Mouse (Mus musculus) kidney, postnatal 36 days (tissue): ENCODE data around the gene Dnm3.

Experiments
- DNase-seq, 2 experiments: peaks; one replicate each; pipeline ENCODE4 v3.0.0; 2021 to 2022; ENCODE audit warnings: mixed read lengths in 2 of 2

Gene Dnm3

DNA sequence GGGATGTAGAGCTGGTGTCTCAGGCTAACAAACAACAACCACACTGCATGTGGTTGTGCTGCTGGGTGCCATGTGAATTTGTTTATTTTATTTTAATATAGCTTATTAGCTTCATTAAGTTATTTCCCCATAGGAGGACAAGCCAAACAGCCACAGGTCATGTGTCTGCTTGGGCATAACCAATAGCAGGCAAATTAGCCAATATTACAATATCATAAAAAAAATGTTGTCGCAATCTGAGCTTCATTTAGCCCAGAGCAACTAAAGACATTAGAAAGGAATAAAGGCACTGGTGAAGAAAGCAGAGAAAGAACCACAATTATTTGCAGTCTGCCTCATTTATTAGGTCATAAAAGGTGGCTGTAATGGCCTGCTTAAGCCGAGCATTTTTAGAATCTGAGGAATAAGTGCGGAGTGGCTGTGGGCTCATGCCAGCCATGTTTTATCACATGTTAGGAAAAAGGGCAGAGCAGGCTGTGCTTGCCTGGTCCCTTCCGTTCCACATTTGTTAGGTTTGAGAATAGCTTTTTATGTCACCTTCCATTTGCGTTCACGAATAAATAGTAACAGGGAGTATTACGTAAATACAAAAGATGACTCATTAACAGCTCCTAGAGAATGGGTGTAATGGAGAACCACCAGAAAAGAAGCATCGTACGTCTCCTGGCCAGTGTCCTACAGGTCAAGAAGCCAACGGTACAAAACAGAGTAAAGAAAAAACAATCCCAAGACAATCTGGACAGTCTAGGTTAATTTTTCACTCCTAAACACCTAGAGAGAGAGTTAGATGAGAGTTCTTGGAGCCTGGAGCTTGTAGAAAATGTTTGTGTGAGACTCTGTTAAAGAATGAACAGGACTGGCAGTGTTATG, 376.6 kb downstream of the Dnm3 start:
- DNase-seq: peak; percentile 54 to 70

DNA sequence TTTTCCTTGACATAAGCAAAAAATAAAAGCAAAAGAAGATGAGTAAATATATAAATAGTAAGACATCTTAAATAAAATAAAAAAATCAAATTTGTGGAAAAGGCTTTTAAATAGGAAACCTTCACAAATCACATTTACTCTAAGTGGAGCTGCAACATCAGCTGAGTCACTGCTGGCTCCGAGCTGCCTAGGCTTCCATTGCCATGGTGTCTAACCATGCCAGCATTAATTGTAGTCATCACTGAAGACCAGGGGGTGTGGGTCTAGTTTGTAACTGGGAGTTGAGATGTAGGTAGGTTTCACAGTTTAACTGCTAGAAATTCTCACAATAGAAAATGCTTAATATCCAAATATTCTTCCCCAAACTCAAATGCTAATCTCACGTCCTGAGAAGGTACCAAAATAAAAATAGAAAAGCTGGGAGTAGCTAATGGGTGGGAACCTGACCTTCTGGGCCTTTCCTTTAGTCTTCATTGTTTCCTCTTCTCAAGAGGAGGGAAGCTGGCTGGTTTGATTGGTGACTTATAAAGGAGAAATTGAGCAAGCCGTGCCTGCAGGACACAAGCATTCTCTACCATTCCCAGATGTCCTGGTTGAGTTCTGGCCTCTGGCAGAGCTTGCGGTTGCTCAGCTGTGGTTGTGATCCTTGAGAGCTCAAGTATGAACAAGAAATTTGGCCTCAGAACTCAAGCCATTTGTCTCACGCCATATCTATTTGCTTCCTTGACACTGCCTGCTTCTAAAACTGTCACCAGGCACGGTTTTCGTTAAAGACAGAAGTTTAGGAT, 377.6 kb downstream of the Dnm3 start:
- peak; percentile 24 to 47 for DNase-seq

- DNase-seq: no peak
Measured at GRCm38 (mm10) chr1:162099203-162099602, 378.6 kb downstream of the Dnm3 start.

- DNase-seq: no peak
Measured at GRCm38 (mm10) chr1:162094523-162095272, 383.1 kb downstream of the Dnm3 start.

- peak; percentile 14 to 30 for DNase-seq
Measured at GRCm38 (mm10) chr1:162093806-162094522, 383.9 kb downstream of the Dnm3 start.

DNA sequence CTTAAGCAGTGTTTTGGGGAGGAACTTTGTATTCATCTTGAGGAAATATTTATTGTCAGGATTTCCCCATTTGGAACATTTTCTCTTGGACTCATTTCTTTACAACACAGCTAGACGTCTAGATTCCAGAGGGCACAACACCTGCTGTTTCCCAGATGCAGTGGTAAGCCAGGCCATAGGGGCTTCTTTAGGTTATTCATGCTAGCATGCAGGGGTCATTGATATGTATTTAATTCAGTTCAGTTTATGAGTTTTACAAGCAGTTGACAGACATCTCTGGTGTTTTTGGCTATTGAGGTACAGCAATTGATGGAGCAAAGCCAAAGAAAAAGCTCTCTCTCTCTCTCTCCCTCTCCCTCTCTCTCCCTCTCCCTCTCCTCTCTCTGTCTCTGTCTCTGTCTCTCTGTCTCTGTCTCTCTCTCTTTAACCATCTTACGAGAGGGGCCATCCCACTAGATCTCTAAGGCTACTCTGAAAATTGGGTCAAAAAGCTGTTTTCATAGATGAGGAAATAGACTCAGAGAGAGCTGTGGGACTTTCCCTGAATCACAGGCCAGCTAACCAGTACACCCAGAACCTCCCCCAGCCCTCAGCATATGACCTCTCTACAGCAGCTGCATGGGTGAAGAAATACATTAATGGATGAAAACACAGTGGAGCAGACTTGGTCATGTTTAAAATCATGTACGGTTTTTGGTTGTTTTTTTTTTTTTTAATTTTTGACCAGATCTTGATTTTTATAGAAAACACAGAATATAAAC, 384.8 kb downstream of the Dnm3 start:
- no peak for DNase-seq

DNA sequence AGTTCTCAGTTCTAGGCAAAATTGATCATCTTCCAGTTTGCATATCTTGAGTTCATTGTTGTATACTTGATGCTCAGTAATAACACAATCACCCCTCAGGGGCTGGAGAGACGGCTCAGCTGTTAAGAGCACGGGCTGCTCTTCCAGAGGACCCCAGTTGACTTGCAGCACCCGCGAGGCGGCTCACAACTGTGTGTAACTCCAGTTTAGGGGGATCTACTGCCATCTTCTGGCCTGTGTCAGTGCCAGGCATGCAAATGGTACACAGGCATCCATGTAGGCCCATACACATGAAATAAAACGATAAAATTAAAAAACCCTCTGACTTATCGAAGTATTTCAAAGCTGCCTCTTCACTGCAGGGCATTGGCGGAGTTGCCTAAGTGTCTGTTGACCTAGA, 385.4 kb downstream of the Dnm3 start:
- no peak for DNase-seq

DNA sequence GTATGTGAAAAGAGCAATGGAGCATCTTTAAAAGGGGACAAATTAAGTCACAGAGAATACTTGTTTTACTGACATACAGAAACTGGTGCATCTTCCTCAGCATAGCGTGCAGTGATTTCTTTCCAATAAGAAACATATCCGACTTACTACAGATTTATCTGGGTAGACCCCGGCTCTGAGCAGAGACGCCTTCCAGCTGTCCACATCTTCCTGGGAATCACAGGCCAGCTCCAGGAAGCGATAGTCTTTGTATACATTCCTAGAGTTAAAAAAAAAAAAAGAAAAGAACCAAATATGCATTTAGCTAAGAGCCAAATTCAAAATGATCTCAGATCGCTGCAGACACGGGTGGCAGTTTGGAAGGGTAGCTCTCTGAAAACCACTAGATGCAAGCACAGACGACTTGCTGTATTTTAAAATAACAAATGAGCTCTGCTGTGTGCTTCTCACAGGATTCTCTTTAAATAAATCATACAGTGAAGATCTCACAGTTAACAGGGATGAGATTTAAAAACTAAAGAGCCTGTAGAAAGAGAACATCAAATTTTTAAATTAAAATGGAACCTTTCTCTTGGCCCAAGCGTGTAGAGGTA, 393.9 kb downstream of the Dnm3 start:
- no peak for DNase-seq

- no peak for DNase-seq
Measured at GRCm38 (mm10) chr1:162083354-162083753, 394.5 kb downstream of the Dnm3 start.

DNA sequence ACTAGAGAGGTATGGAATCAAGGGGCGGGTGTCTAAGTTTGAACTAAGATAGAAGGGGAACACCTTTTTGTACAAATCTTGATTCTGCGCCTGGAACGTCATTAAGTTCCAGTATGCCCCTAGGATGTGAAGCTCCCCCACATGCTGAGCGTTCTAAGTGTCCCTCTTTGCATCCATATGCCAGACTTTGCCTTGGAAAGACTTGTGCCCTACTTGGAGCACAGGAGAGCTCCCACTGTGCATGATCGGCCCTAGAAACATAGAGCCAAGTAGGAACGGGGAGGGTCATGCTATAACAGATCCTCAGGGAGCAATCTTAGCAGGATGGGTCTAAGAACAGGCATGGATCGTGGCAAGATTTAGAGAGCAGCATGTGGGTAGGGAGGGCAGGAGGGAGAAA, 395.1 kb downstream of the Dnm3 start:
- DNase-seq: no peak

- DNase-seq: no peak
Measured at GRCm38 (mm10) chr1:162081693-162082372, 396.0 kb downstream of the Dnm3 start.

GRCm38 (mm10) chr1:162079989-162080388, 397.8 kb downstream of the Dnm3 start:
- DNase-seq: no peak

GRCm38 (mm10) chr1:162077454-162077853, 400.4 kb downstream of the Dnm3 start:
- no peak for DNase-seq

DNA sequence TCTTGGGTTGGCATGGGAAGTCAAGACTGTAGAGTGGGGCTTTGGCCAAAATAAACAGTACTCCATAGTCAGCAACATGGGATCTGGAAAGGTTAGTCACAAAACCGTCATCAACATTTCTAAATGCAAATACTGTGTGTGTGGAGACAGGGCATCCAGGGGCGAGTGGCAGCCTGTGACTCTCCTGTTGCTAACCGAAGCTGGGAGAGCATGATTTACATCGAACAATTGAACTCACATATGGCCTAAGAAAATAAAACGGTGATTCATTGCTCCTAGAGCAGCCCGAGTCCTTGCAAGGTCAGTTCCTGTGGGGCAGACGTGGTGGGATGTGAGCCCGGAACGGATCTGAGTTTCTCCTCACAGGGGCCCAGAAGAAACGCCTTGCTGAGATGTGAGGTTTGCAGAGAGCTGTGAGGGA, 401.2 kb downstream of the Dnm3 start:
- DNase-seq: peak in 1 of 2 experiments; percentile 16

DNA sequence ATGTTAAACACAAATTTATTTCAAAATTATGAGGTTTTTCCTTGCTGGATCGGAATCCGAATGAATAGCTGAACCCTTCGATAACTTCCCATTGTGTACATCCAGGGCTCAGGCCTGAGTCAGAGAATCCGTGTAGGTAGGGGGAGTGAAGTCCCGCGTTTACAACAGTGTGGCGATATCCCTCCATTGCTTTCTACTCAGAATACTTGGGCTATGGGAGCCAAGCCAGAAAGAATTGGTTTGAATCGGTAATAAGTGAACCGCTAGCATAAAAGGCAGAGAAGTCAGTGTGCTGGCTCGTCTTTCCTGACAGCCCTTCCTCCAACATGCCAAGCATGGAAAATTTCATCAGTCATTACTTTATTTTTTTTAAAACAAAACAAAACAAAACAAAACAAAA, 402.0 kb downstream of the Dnm3 start:
- no peak for DNase-seq

DNA sequence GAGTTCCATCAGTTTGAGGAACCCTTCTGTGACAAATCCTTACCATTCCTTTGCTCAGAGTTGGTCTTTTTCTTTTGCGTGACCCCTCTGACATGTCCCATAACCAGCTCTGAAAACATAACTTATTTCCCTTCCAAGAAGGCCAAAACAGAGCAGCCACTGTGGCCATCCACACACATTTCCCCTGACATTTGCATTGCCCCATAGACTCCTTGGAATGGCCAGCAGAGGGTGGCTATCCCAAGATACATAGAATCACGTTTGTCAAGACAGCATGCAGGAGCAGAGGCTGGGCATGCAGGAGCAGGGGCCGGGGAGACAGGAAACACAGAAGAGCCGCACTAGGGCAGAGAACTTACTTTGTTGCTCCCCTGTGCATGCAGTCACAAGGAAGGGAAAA, 402.4 kb downstream of the Dnm3 start:
- no peak for DNase-seq

GRCm38 (mm10) chr1:162074626-162075410, 403.0 kb downstream of the Dnm3 start:
- DNase-seq: no peak

GRCm38 (mm10) chr1:162072917-162073578, 404.8 kb downstream of the Dnm3 start:
- no peak for DNase-seq

GRCm38 (mm10) chr1:162053608-162054007, 424.2 kb downstream of the Dnm3 start:
- DNase-seq: no peak
